Mouse (Mus musculus) gastrocnemius, adult 2 months (tissue): ENCODE measurements around the gene Ppard. TPM values are rescaled to one million over a fixed set of nuclear protein-coding genes. Genes with fewer than 3 reads are reported as not detected.
A peak's percentile ranks its signal among the peaks of the same experiment; 100 is the strongest.

Experiments used
- DNase-seq: peaks from one replicate; pipeline ENCODE4 v3.0.0; 2022
- H3K27ac ChIP-seq: fragments of 200-600 bp; 2 replicates; pipeline ENCODE4 v1.8.1; 2022; ENCODE audit warnings: mild to moderate bottlenecking
- H3K4me3 ChIP-seq: fragments of 200-600 bp; 2 replicates; pipeline ENCODE4 v1.8.1; 2022; ENCODE audit warnings: mild to moderate bottlenecking, moderate library complexity
- CTCF ChIP-seq: fragments of 200-600 bp; IDR thresholded peaks from 2 replicates; pipeline ENCODE4 v1.8.1; 2022; ENCODE audit warnings: antibody characterized with exemption, mild to moderate bottlenecking, moderate library complexity
- intact Hi-C: fragments of 180-260 bp; cut with DNase I; formaldehyde crosslinking; loops from one replicate; pipeline ENCODE4 v1.15.1; 2025
- long read RNA-seq, 2 experiments: library from polyadenylated mRNA; stranded (forward); transcript quantifications; one replicate each; pipeline ENCODE4 v2.0.0; 2021
- total RNA-seq, 2 experiments: library from RNA; stranded (reverse); gene quantifications; 2 replicates each; pipeline ENCODE4 v1.2.3; 2021

Gene Ppard
- 10 to 100 TPM; 29.1 to 30.7 TPM for total RNA-seq
- long read RNA-seq, experiment 1, partial matches to known transcripts, result 0 of 5 reads
- long read RNA-seq, experiment 1, other reads (novel, unspliced or antisense), result 4 of 5 reads
- long read RNA-seq, experiment 2, partial matches to known transcripts, result 0 of 3 reads
- long read RNA-seq, experiment 2, other reads (novel, unspliced or antisense), result 3 of 3 reads

DNA sequence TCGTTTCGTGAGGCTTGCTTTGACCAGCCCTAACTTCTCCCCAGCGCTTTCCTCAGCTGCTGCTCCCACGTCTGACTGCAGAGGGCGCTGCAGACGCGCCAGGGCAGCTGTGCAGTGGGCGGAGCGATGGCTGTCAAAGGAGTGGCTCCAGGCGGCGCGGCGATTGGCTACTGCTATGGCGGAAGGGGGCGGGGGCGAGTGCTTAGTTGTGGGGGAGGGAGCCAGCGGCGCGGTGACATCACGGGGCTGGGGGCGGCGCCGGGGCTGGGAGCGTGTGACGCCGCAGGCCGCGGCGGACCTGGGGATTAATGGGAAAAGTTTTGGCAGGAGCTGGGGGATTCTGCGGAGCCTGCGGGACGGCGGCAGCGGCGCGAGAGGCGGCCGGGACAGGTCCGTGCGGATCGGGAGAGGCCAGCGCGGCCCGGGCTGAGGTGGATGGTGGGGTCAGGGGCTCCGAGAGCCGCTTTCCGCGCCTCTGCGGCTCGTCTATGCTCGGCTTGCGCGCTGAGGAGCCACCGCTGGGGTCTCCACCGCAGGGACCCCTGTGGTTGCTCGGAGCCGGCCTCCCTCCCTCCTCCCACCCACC is at the start of gene Ppard:
TSS of gene Ppard (plus strand) at position 226 of the 586 bp plus-strand sequence.
- peak; percentile 100 for DNase-seq
- intact Hi-C loops, result loop anchor here (10.0 kb wide), 1 partner anchor 292 kb away; no protein-coding TSS in a partner anchor
- H3K27ac ChIP-seq, result peak within 1 kb of the TSS; percentile 100
- TF ChIP-seq CTCF, result peak; percentile 87
- peak within 1 kb of the TSS; percentile 94 for H3K4me3 ChIP-seq

DNA sequence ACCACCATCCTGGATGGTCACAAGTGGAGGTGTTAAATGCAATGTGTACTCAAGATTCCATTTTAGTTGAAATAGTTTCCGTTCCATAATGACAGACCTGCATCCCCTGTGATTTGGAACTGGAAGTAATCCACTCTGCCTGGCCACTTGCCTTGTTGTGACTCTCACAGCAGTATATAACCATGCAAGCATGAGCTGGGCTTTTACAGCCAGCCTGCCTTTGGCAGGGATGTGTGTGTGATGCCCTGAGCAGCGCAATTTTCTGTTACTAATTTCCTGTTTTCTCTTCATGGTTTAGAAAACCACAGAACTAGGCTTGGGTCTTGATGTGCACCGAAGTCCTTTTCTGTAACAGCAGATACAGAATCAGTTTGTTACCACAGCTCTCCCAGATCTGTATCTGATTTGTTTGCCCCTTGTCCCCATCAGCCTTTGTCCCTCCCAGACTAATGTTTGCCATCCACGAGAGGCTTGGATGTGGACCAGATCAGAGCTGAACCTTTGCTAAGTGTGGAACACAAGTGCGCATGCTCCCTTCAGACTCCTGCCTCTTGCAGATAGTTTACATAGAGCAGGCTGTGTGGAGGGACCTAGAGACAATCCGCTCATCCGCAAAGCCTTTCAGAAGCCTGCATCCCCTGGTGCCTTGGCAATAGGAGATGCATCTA is 47.4 kb upstream of the Ppard start:
- TF ChIP-seq CTCF, result no peak
- no peak for DNase-seq
- H3K27ac ChIP-seq, result no peak overlapping the region
- intact Hi-C loops, result no loop called here
- H3K4me3 ChIP-seq, result no peak overlapping the region

DNA sequence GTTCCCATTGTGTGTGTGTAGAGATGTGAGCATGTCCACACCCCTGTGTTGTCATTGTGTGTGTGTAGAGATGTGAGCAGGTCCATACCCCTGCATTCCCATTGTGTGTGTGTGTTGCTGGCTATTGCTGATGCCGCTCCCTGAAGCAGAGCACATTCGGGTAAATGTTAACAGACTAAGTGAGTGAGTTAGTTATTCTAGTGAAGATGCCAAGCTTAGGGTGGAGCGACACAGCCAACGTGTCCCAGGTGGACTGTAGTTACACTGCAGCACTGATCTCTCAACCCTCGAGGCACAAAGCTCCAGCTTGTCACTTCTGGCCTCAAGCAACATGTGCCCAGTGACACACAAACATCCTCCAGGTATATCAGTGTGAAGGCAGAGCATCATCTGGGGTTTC is 44.2 kb upstream of the Ppard start:
- intact Hi-C loops, result no loop called here
- no peak for DNase-seq
- Histone ChIP-seq H3K27ac (no peak overlapping the region), H3K4me3 (no peak overlapping the region)
- TF ChIP-seq CTCF, result no peak

DNA sequence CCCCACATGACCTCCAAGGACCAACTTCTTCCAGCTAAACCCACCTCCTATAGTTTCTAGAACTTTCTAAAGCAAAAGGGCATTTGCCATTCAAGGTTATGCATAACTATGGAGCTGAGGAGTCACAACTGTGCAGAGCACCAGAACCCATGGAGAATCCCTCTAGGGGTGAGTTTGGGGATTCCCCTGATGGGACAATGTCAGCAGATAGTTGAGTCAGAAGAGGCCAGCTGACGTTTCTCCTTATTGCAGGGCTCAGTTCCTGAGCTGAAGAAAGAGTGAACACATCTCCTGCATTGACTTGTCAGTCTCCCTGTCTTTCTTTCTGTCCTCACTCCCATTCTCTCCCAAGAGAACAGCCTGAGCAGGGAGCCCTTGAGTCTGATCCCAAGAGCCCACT is 39.7 kb upstream of the Ppard start:
- Histone ChIP-seq H3K4me3 (no peak overlapping the region), H3K27ac (no peak overlapping the region)
- intact Hi-C loops, result no loop called here
- TF ChIP-seq CTCF, result no peak
- DNase-seq, result no peak

DNA sequence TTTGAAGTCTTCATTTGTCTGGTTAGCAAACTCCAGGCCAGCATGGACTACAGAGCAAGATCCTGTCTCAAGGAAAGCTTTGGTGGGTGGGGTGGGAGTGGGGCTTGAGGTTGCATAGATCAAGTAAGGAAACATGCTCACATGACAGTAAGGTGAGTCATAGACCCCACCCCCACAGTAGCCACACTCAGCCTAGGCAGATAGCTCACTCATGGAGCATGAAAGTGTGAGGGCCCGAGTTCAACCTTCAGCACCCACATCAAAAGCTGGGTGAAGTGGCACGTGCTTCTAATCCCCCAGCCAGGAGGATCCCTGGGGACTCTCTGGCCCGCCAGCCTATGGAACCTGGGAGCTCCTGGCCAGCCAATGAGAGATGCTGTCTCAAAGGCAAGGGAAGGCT is 38.9 kb upstream of the Ppard start:
- Histone ChIP-seq H3K27ac (no peak overlapping the region), H3K4me3 (no peak overlapping the region)
- no peak for TF ChIP-seq CTCF
- no peak for DNase-seq
- intact Hi-C loops, result no loop called here

DNA sequence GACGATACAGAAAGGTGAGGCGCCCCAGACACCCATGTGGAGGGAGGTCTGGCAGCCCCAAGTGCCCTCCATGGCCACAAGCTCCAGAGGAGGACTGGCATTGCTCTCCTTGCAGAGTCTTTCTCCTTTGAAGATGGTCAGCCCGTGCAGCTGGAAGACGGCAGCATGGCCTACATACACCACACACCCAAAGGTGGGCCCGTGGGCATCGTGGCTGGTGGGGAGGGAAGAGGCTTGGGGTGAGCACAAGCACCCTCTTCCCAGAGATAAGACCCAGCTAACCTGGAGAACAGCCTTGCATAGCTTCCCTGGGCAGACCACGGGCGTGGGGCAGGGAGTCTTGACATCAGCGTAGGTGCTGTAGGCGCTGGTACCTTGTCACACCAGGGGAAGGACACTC is 37.5 kb upstream of the Ppard start:
- intact Hi-C loops, result no loop called here
- H3K4me3 ChIP-seq, result no peak overlapping the region
- no peak for DNase-seq
- TF ChIP-seq CTCF, result no peak
- no peak overlapping the region for H3K27ac ChIP-seq

DNA sequence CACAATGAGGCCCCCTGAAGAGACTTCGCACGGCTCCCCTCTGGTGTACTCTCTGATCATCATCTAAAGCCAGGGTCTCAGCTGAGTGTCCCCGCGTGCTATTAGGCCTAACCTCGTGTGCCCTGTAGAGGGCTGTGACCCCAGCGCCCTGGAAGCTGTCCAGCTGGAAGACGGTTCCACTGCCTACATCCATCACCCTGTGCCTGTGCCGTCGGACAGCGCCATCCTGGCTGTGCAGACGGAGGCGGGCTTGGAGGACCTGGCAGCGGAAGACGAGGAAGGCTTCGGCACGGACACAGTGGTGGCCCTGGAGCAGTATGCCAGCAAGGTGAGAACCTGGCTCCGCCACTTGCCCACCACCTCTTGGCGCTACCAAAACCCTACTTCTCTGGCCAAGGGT is 34.9 kb upstream of the Ppard start:
- intact Hi-C loops, result no loop called here
- no peak for TF ChIP-seq CTCF
- no peak for DNase-seq
- no peak overlapping the region for H3K4me3 ChIP-seq
- no peak overlapping the region for H3K27ac ChIP-seq

DNA sequence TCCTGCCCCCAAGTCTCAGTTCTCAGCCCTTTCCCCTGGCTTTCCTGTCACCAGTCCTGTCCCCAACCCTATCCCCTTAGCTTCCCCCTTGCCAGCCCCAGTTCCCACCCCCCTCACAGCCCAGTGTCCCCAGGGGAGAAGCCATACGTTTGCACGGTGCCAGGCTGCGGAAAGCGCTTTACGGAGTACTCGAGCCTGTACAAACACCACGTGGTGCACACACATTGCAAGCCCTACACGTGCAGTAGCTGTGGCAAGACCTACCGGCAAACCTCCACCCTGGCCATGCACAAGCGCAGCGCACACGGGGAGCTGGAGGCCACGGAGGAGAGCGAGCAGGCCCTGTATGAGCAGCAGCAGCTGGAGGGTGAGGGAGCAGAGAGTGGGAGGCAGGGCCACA is 30.5 kb upstream of the Ppard start:
- intact Hi-C loops, result loop anchor here (10.0 kb wide), 1 partner anchor 353 kb away; no protein-coding TSS in a partner anchor

DNA sequence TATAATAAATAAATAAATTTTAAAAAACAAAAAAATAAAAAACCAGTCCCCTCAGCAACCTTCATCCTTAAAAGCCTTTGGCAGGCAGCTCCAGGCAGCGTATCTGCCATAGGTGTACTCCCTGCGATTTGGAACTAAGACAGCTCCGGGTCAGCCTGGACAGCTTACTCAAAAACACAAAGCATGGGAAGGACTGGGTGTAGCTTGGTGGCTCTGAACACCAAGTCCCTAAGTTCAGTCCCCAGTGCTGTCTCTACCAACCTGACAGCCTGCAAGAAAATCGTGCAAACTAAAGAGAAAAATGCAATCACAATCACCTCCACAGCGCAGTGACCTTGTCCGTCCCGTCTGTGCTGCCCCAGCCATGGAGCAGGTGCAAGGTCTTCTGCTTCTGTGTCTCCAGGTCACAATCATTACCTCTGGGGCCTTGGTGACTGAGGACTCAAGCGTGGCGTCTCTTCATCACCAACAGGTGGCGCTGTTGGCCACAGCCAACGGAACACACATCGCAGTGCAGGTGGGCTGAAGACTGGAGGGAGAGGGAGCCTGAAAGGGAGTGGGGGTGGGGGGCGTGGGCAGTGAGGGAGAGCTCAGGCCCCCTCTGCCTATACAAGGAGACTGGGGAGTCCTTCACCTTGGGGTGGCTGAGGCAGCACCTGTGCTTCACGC is 28.3 kb upstream of the Ppard start:
- Histone ChIP-seq H3K27ac (no peak overlapping the region), H3K4me3 (no peak overlapping the region)
- peak; percentile 63 for DNase-seq
- peak; percentile 80 for TF ChIP-seq CTCF
- intact Hi-C loops, result loop anchor here (10.0 kb wide), 1 partner anchor 351 kb away; no protein-coding TSS in a partner anchor

More for the DNA sequence above, 30.5 kb upstream of the Ppard start:
- DNase-seq, result no peak
- no peak for TF ChIP-seq CTCF
- no peak overlapping the region for H3K4me3 ChIP-seq
- H3K27ac ChIP-seq, result no peak overlapping the region

DNA sequence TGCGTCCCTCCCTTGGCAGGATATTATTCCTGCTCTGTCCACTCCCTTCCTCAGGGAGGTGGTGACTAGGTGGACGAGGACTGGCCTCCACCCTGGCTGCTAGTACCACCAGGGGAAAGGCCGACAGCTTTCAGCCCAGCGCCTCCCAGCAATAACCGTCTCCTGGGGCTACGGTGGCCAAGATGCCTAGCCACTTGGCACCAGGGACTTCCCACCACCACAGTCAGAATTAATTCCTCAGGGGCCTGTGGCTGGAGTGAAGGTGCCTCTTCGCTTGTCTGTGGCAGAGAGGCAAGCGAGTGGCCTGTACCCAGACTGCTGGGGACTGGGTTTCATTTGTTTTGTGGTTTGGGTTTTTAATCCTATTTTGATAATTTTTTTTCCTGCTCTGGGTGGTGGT is 27.1 kb upstream of the Ppard start:
- Histone ChIP-seq H3K27ac (no peak overlapping the region), H3K4me3 (no peak overlapping the region)
- intact Hi-C loops, result loop anchor here (10.0 kb wide), 1 partner anchor 349 kb away; no protein-coding TSS in a partner anchor
- TF ChIP-seq CTCF, result no peak
- no peak for DNase-seq

DNA sequence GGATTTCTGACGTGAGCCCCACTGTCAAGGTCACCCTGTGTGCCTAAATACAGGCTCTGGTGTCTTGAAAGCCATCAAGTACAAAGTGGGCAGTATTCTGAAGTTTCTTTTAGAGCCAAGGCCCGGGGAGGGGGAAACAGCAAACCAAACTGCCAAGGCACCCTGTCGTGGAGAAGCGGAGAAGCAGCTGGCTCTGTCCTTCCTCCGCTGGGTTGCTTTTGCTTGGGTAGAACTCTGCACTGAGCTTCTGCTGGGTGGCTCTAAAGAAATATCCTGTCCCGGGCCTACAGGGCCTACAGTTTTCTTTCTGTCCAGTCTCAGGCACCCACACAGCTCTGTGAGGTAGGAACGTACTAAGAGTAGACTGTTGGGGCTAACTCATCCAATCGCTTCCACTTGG is 25.4 kb upstream of the Ppard start:
- intact Hi-C loops, result loop anchor here (2.0 to 10.0 kb wide), 2 partner anchors 162 to 348 kb away; no protein-coding TSS in a partner anchor
- TF ChIP-seq CTCF, result no peak
- no peak for DNase-seq
- Histone ChIP-seq H3K27ac (peak overlapping the region; percentile 89), H3K4me3 (peak overlapping the region; percentile 82)

DNA sequence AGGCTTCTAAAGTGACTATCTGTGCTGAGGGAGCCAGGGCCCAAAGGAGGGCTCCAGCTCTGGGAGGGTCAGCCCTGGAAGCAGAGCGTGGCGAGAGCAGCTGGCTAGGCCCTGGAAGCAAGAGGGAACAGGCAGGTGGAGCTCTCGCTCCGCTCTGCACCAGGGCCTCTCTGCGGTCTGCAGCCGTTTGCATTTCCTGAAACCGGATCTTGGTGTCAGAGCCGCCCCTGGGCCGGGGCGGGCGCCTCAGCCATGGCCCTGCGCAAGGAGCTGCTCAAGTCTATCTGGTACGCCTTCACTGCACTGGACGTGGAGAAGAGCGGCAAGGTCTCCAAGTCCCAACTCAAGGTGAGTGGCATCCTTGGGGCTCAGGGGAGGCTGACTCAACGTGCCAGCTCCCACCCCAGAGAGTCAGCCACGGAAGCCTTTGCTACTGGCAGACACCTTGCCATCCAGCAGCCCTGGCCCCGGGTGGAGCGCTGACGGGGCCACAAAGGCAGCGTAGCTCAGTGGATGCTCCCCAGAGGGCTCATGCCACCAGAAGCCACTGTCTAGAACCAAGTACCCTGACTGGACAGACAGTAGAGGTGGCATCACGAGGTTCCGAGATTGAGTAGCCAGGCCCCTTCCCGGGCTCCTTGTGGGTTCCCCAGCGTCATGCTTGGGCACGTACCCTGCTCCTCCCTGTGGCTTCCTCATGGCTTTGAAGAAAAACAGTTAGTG is 24.7 kb upstream of the Ppard start, which contains the start of gene Def6:
TSS of gene Def6 (plus strand) at position 188 of the 723 bp plus-strand sequence.
- Histone ChIP-seq H3K27ac (peak within 1 kb of the TSS; percentile 89), H3K4me3 (peak within 1 kb of the TSS; percentile 82)
- DNase-seq, result peak; percentile 90
- TF ChIP-seq CTCF, result peak; percentile 74
- intact Hi-C loops, result loop anchor here (1.0 to 10.0 kb wide), 3 partner anchors 14 to 347 kb away; no protein-coding TSS in a partner anchor
